Comparison of ENCODE assay signal across 39 mouse cellular contexts in the genomic region with DNA sequence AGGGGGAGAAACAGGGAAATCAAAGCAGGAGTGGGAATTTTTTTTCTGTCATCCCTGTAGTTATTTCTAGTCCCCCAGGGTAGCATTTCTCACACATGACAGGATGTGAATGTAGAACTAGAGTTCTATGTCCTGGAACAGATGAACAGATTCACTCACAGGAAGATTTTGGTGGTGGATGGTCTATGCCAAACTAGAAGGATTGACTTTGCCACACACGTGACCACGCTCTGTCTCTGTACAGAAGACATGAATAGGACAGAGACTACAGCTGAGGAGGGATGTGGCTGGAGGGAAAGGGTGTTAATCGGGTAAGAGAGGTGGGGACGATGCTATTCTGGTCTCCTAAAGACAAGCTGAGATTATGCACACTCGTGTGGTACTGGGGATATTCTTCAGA. TPM values are rescaled to one million over a fixed set of nuclear protein-coding genes. Genes with fewer than 3 reads are reported as not detected.
"Had no signal": no experiment of that assay in that cellular context is flagged by ENCODE, and none has a peak within 500 bp of the region (broad histone marks: within the 10 kb centered on the region; RNA-seq: fewer than 3 reads in every experiment).

No protein-coding gene starts in this region.

- H3K9ac ChIP-seq: heart, embryonic 12.5 days; heart, embryonic 13.5 days; heart, embryonic 15.5 days; hindbrain, embryonic 12.5 days; hindbrain, embryonic 13.5 days; hindbrain, embryonic 14.5 days; hindbrain, embryonic 15.5 days; intestine, embryonic 15.5 days; kidney, embryonic 15.5 days had no signal

- H3K4me3 ChIP-seq: heart, embryonic 10.5 days; heart, embryonic 12.5 days; heart, embryonic 13.5 days; heart, embryonic 15.5 days; hindbrain, embryonic 10.5 days; hindbrain, embryonic 12.5 days; hindbrain, embryonic 13.5 days; hindbrain, embryonic 15.5 days; intestine, embryonic 15.5 days; kidney, embryonic 15.5 days; left cerebral cortex, adult 2 months had no signal

- ATAC-seq: hindbrain, embryonic 16.5 days; hindbrain, postnatal 0 days; inflammation-experienced regulatory T-cells, adult 6 months; intestine, embryonic 15.5 days; intestine, embryonic 16.5 days; intestine, postnatal 0 days had no signal

- H3K36me3 ChIP-seq: heart, embryonic 10.5 days; heart, embryonic 12.5 days; heart, embryonic 13.5 days; heart, embryonic 15.5 days; hindbrain, embryonic 10.5 days; hindbrain, embryonic 12.5 days; hindbrain, embryonic 13.5 days; hindbrain, embryonic 15.5 days; intestine, embryonic 15.5 days; kidney, embryonic 15.5 days had no signal

- H3K27me3 ChIP-seq: heart, embryonic 15.5 days; hindbrain, embryonic 12.5 days; hindbrain, embryonic 15.5 days; intestine, embryonic 15.5 days; kidney, embryonic 15.5 days had no signal

- H3K27ac ChIP-seq: heart, embryonic 10.5 days; heart, embryonic 13.5 days; heart, embryonic 15.5 days; hindbrain, embryonic 10.5 days; hindbrain, embryonic 12.5 days; hindbrain, embryonic 13.5 days; hindbrain, embryonic 14.5 days; hindbrain, embryonic 15.5 days; hindbrain, postnatal 0 days; intestine, embryonic 15.5 days; kidney, embryonic 15.5 days; kidney, postnatal 0 days; left cerebral cortex, adult 2 months had no signal

- H3K4me2 ChIP-seq: heart, embryonic 11.5 days; heart, embryonic 12.5 days; heart, embryonic 13.5 days; heart, embryonic 15.5 days; hindbrain, embryonic 12.5 days; hindbrain, embryonic 13.5 days; hindbrain, embryonic 14.5 days; hindbrain, embryonic 15.5 days; intestine, embryonic 15.5 days; kidney, embryonic 15.5 days had no signal

- H3K4me1 ChIP-seq: heart, embryonic 10.5 days; heart, embryonic 12.5 days; heart, embryonic 15.5 days; hindbrain, embryonic 12.5 days; kidney, embryonic 15.5 days had no signal

- DNase-seq: heart, postnatal 10 days; heart, postnatal 14 days; heart, postnatal 36 days; heart, postnatal 4 days; kidney, adult 11 months; kidney, adult 18-20 months; kidney, adult 2 months; kidney, adult 8-10 months; kidney, adult 9 months; kidney, postnatal 10 days; kidney, postnatal 14 days; kidney, postnatal 25 days; kidney, postnatal 36 days; kidney, postnatal 4 days; layer of hippocampus, adult 9-11 months; layer of hippocampus, postnatal 36 days had no signal

- H3K9me3 ChIP-seq: heart, embryonic 10.5 days; heart, embryonic 12.5 days; heart, embryonic 13.5 days; heart, embryonic 15.5 days; hindbrain, embryonic 10.5 days; hindbrain, embryonic 12.5 days; hindbrain, embryonic 13.5 days; hindbrain, embryonic 15.5 days; intestine, embryonic 15.5 days; kidney, embryonic 15.5 days had no signal

RNA-seq across cellular contexts. Expression of a gene that starts 51.1 kb away (rescaled TPM):
- total RNA-seq: hematopoietic stem cell, adult 5-6 weeks had no signal
- polyA plus RNA-seq: heart, embryonic 12.5 days; heart, embryonic 13.5 days; heart, embryonic 14.5 days; kidney, embryonic 14.5 days; kidney, embryonic 15.5 days; kidney, embryonic 16.5 days; kidney, postnatal 0 days had no signal
